Mouse (Mus musculus) heart, embryonic 11.5 days (tissue): ENCODE data around the gene Syt6. TPM values are rescaled to one million over a fixed set of nuclear protein-coding genes. Genes with fewer than 3 reads are reported as not detected.
"Not testable (repeated sequence)": the region's sequence is repeated elsewhere in the genome, so short reads cannot be mapped to it uniquely, and the experiment has no call there.

Source experiments
- ATAC-seq: fragments of 200-750 bp; cut with Nextera tagmentation; replicated peaks from 2 replicates; pipeline ENCODE4 v1.8.0; 2017; ENCODE audit warnings: moderate library complexity; ENCODE audit not compliant: insufficient number of reproducible peaks, low FRiP score, low TSS enrichment
- H3K27ac ChIP-seq: fragments of 300-500 bp; sonication (generic); 2 replicates; pipeline ENCODE4 v1.5.1; 2014; ENCODE audit warnings: mild to moderate bottlenecking, low read depth, low read length
- H3K27me3 ChIP-seq: fragments of 300-500 bp; sonication (generic); 2 replicates; pipeline ENCODE4 v1.6.1; 2014; ENCODE audit warnings: mild to moderate bottlenecking, low read length, mixed read lengths; ENCODE audit not compliant: control insufficient read depth, insufficient read depth
- H3K36me3 ChIP-seq: fragments of 300-500 bp; sonication (generic); 2 replicates; pipeline ENCODE4 v1.6.1; 2014; ENCODE audit warnings: mild to moderate bottlenecking, low read length, moderate library complexity, mixed read lengths; ENCODE audit not compliant: control insufficient read depth, insufficient read depth
- H3K4me1 ChIP-seq: fragments of 300-500 bp; sonication (generic); 2 replicates; pipeline ENCODE4 v1.6.1; 2014; ENCODE audit warnings: low read length; ENCODE audit not compliant: control insufficient read depth, insufficient read depth
- H3K4me2 ChIP-seq: fragments of 300-500 bp; sonication (generic); 2 replicates; pipeline ENCODE4 v1.6.1; 2014; ENCODE audit warnings: mild to moderate bottlenecking, moderate library complexity
- H3K4me3 ChIP-seq: fragments of 300-500 bp; sonication (generic); 2 replicates; pipeline ENCODE4 v1.5.1; 2014; ENCODE audit warnings: low read depth, low read length
- H3K9ac ChIP-seq: fragments of 300-500 bp; sonication (generic); 2 replicates; pipeline ENCODE4 v1.6.1; 2014; ENCODE audit warnings: mild to moderate bottlenecking, low read depth, low read length, moderate library complexity
- H3K9me3 ChIP-seq: fragments of 300-500 bp; sonication (generic); replicated peaks from 2 replicates; pipeline ENCODE4 v1.6.1; 2016; ENCODE audit warnings: low read length; ENCODE audit not compliant: control insufficient read depth
- WGBS: fragments of 180-500 bp; shearing (Covaris S2); extraction: QIAGEN DNeasy Blood & Tissue Kit; methylation state at CpG from one replicate; pipeline ENCODE4 v1.1.7; 2014; ENCODE audit not compliant: insufficient replicate concordance; 5-methylcytosine and 5-hydroxymethylcytosine counted together
- polyA plus RNA-seq: library from polyadenylated mRNA; unstranded; fragments of >200 nt; fragmentation: Nextera tagmentation; extraction: Ambion mirVana; gene quantifications from 2 replicates; pipeline ENCODE4 v1.2.1, GENCODE M21; 2014

Gene Syt6
- polyA plus RNA-seq, 1 experiment from 2014 or later, result 0.59 TPM

- not testable (repeated sequence) for ATAC-seq, H3K27ac ChIP-seq, H3K36me3 ChIP-seq, H3K9me3 ChIP-seq, H3K9ac ChIP-seq, H3K4me3 ChIP-seq, H3K4me2 ChIP-seq, H3K27me3 ChIP-seq, H3K4me1 ChIP-seq
- WGBS, result 89% methylated on average over 2 of the region's 2 CpGs
These were observed 70.9 kb downstream of the Syt6 start, which contains the start of gene Atg4a-ps for GRCm38 (mm10) chr3:103645968-103646367. Gene Atg4a-ps, minus strand, starts transcription at chr3:103646068.

GRCm38 (mm10) chr3:103647164-103647867, 72.3 kb downstream of the Syt6 start:
- 63% methylated on average over 11 of the region's 11 CpGs for WGBS
- Histone ChIP-seq H3K36me3 (no peaks in the 10 kb centered on the region), H3K9ac (no peak overlapping the region), H3K27ac (no peak overlapping the region), H3K4me2 (no peak overlapping the region), H3K4me3 (no peak overlapping the region), H3K9me3 (no peaks in the 10 kb centered on the region), H3K27me3 (no peaks in the 10 kb centered on the region), H3K4me1 (no peaks in the 10 kb centered on the region)
- no peak for ATAC-seq

GRCm38 (mm10) chr3:103648486-103648885, 73.5 kb downstream of the Syt6 start:
- Histone ChIP-seq H3K4me3 (no peak overlapping the region), H3K27ac (no peak overlapping the region), H3K9me3 (no peaks in the 10 kb centered on the region), H3K27me3 (no peaks in the 10 kb centered on the region), H3K4me1 (no peaks in the 10 kb centered on the region), H3K4me2 (no peak overlapping the region), H3K36me3 (no peaks in the 10 kb centered on the region), H3K9ac (no peak overlapping the region)
- 77% methylated on average over 4 of the region's 4 CpGs for WGBS
- no peak for ATAC-seq

GRCm38 (mm10) chr3:103649716-103650115, 74.7 kb downstream of the Syt6 start:
- no peak for ATAC-seq
- H3K27me3 ChIP-seq, result no peaks in the 10 kb centered on the region
- no peaks in the 10 kb centered on the region for H3K4me1 ChIP-seq
- no peak overlapping the region for H3K9ac ChIP-seq
- H3K27ac ChIP-seq, result no peak overlapping the region
- H3K9me3 ChIP-seq, result no peaks in the 10 kb centered on the region
- H3K36me3 ChIP-seq, result no peaks in the 10 kb centered on the region
- H3K4me2 ChIP-seq, result no peak overlapping the region
- 80% methylated on average over 6 of the region's 6 CpGs for WGBS
- H3K4me3 ChIP-seq, result no peak overlapping the region

GRCm38 (mm10) chr3:103650406-103650805, 75.4 kb downstream of the Syt6 start:
- Histone ChIP-seq H3K9me3 (no peaks in the 10 kb centered on the region), H3K36me3 (no peaks in the 10 kb centered on the region), H3K4me2 (no peak overlapping the region), H3K27me3 (no peaks in the 10 kb centered on the region), H3K27ac (no peak overlapping the region), H3K9ac (no peak overlapping the region), H3K4me3 (no peak overlapping the region), H3K4me1 (no peaks in the 10 kb centered on the region)
- 34% methylated on average over 1 of the region's 1 CpGs for WGBS
- no peak for ATAC-seq

GRCm38 (mm10) chr3:103660012-103660411, 85.0 kb downstream of the Syt6 start:
- no peak overlapping the region for H3K27ac ChIP-seq
- ATAC-seq, result no peak
- WGBS, result 38% methylated on average over 2 of the region's 2 CpGs
- H3K4me3 ChIP-seq, result no peak overlapping the region
- H3K27me3 ChIP-seq, result 0 out of 2 replicates have a peak, but pooled peaks cover 3% of the 10 kb centered on the region
- H3K4me2 ChIP-seq, result no peak overlapping the region
- 0 out of 2 replicates have a peak, but pooled peaks cover 4% of the 10 kb centered on the region for H3K4me1 ChIP-seq
- no peak overlapping the region for H3K9ac ChIP-seq
- H3K36me3 ChIP-seq, result no peaks in the 10 kb centered on the region
- H3K9me3 ChIP-seq, result no peaks in the 10 kb centered on the region

- H3K36me3 ChIP-seq, result no peaks in the 10 kb centered on the region
- no peak for ATAC-seq
- 0 out of 2 replicates have a peak, but pooled peaks cover 4% of the 10 kb centered on the region for H3K4me1 ChIP-seq
- no peak overlapping the region for H3K27ac ChIP-seq
- 0 out of 2 replicates have a peak, but pooled peaks cover 3% of the 10 kb centered on the region for H3K27me3 ChIP-seq
- no peak overlapping the region for H3K9ac ChIP-seq
- WGBS, result 80% methylated on average over 8 of the region's 8 CpGs
- no peaks in the 10 kb centered on the region for H3K9me3 ChIP-seq
- no peak overlapping the region for H3K4me2 ChIP-seq
- H3K4me3 ChIP-seq, result no peak overlapping the region
These were observed 86.7 kb downstream of the Syt6 start for GRCm38 (mm10) chr3:103661714-103662113.

- H3K9me3 ChIP-seq, result no peaks in the 10 kb centered on the region
- H3K27ac ChIP-seq, result no peak overlapping the region
- H3K4me3 ChIP-seq, result no peak overlapping the region
- H3K9ac ChIP-seq, result no peak overlapping the region
- H3K36me3 ChIP-seq, result no peaks in the 10 kb centered on the region
- H3K4me2 ChIP-seq, result no peak overlapping the region
- H3K27me3 ChIP-seq, result 0 out of 2 replicates have a peak, but pooled peaks cover 3% of the 10 kb centered on the region
- no peak for ATAC-seq
- no peaks in the 10 kb centered on the region for H3K4me1 ChIP-seq
- 92% methylated on average over 3 of the region's 3 CpGs for WGBS
These were observed 88.4 kb downstream of the Syt6 start for GRCm38 (mm10) chr3:103663385-103663784.

GRCm38 (mm10) chr3:103672113-103672512, 97.1 kb downstream of the Syt6 start:
- Histone ChIP-seq H3K27ac (no peak overlapping the region), H3K4me2 (no peak overlapping the region), H3K4me3 (no peak overlapping the region), H3K9ac (no peak overlapping the region), H3K36me3 (no peaks in the 10 kb centered on the region), H3K9me3 (no peaks in the 10 kb centered on the region), H3K27me3 (no peaks in the 10 kb centered on the region), H3K4me1 (no peaks in the 10 kb centered on the region; the same call in 1 of the 2 replicates)
- ATAC-seq, result no peak
- 73% methylated on average over 4 of the region's 4 CpGs for WGBS
